Mouse (Mus musculus) forebrain, embryonic 13.5 days (tissue): Measurements from ENCODE around the gene Mitf. TPM values are rescaled to one million over a fixed set of nuclear protein-coding genes. Genes with fewer than 3 reads are reported as not detected.

Experiments
- ATAC-seq: fragments of 200-750 bp; cut with Nextera tagmentation; 2 replicates; pipeline ENCODE4 v1.8.0; 2017
- H3K27ac ChIP-seq: fragments of 300-500 bp; sonication (generic); 2 replicates; pipeline ENCODE4 v1.5.1; 2015; ENCODE audit warnings: inconsistent platforms, mild to moderate bottlenecking, moderate library complexity
- H3K27me3 ChIP-seq: fragments of 300-500 bp; sonication (generic); 2 replicates; pipeline ENCODE4 v1.6.1; 2015; ENCODE audit warnings: mild to moderate bottlenecking, inconsistent platforms
- H3K36me3 ChIP-seq: fragments of 300-500 bp; sonication (generic); 2 replicates; pipeline ENCODE4 v1.6.1; 2015; ENCODE audit warnings: mild to moderate bottlenecking, inconsistent platforms; ENCODE audit not compliant: poor library complexity, severe bottlenecking
- H3K4me1 ChIP-seq: fragments of 300-500 bp; sonication (generic); 2 replicates; pipeline ENCODE4 v1.6.1; 2015; ENCODE audit warnings: inconsistent platforms
- H3K4me2 ChIP-seq: fragments of 300-500 bp; sonication (generic); 2 replicates; pipeline ENCODE4 v1.6.1; 2015; ENCODE audit warnings: inconsistent platforms, mild to moderate bottlenecking, moderate library complexity
- H3K4me3 ChIP-seq: fragments of 300-500 bp; sonication (generic); 2 replicates; pipeline ENCODE4 v1.5.1; 2015; ENCODE audit warnings: mild to moderate bottlenecking, inconsistent platforms
- H3K9ac ChIP-seq: fragments of 300-500 bp; sonication (generic); 2 replicates; pipeline ENCODE4 v1.6.1; 2015; ENCODE audit warnings: mild to moderate bottlenecking, inconsistent platforms
- H3K9me3 ChIP-seq: fragments of 300-500 bp; sonication (generic); replicated peaks from 2 replicates; pipeline ENCODE4 v1.6.1; 2016; ENCODE audit warnings: inconsistent platforms
- WGBS: fragments of 180-500 bp; shearing (Covaris S2); methylation state at CpG from one replicate; pipeline ENCODE4 v1.1.7; 2015; 5-methylcytosine and 5-hydroxymethylcytosine counted together
- polyA plus RNA-seq: library from polyadenylated mRNA; unstranded; fragments of >200 nt; fragmentation: Nextera tagmentation; extraction: Ambion mirVana; gene quantifications from 2 replicates; pipeline ENCODE4 v1.2.1, GENCODE M21; 2015

Mitf gene
- polyA plus RNA-seq, 1 experiment from 2014 or later, result 1.0 TPM

GRCm38 (mm10) chr6:97866575-97866974 is 59.7 kb downstream of the Mitf start:
- H3K27ac ChIP-seq, result no peak overlapping the region
- H3K4me1 ChIP-seq, result no peaks in the 10 kb centered on the region
- 93% methylated on average over 7 of the region's 7 CpGs for WGBS
- no peak overlapping the region for H3K9ac ChIP-seq
- no peaks in the 10 kb centered on the region for H3K27me3 ChIP-seq
- no peak for ATAC-seq
- no peaks in the 10 kb centered on the region for H3K36me3 ChIP-seq
- H3K9me3 ChIP-seq, result no peaks in the 10 kb centered on the region
- H3K4me3 ChIP-seq, result no peak overlapping the region
- no peak overlapping the region for H3K4me2 ChIP-seq

- H3K36me3 ChIP-seq, result no peaks in the 10 kb centered on the region
- H3K9ac ChIP-seq, result no peak overlapping the region
- no peak overlapping the region for H3K27ac ChIP-seq
- no peaks in the 10 kb centered on the region for H3K9me3 ChIP-seq
- no peak overlapping the region for H3K4me2 ChIP-seq
- no peaks in the 10 kb centered on the region for H3K27me3 ChIP-seq
- no peak overlapping the region for H3K4me3 ChIP-seq
- 78% methylated on average over 1 of the region's 1 CpGs for WGBS
- H3K4me1 ChIP-seq, result no peaks in the 10 kb centered on the region
- ATAC-seq, result no peak
Measured at GRCm38 (mm10) chr6:97868005-97868404, 61.2 kb downstream of the Mitf start.

- no peak overlapping the region for H3K4me2 ChIP-seq
- no peaks in the 10 kb centered on the region for H3K27me3 ChIP-seq
- H3K9me3 ChIP-seq, result no peaks in the 10 kb centered on the region
- H3K27ac ChIP-seq, result no peak overlapping the region
- no peak overlapping the region for H3K4me3 ChIP-seq
- H3K9ac ChIP-seq, result no peak overlapping the region
- no peaks in the 10 kb centered on the region for H3K4me1 ChIP-seq
- no peak for ATAC-seq
- H3K36me3 ChIP-seq, result no peaks in the 10 kb centered on the region
- 87% methylated on average over 4 of the region's 4 CpGs for WGBS
Measured at GRCm38 (mm10) chr6:97869953-97870352, 63.1 kb downstream of the Mitf start.

- Histone ChIP-seq H3K27ac (no peak overlapping the region), H3K9ac (no peak overlapping the region), H3K9me3 (no peaks in the 10 kb centered on the region), H3K4me2 (no peak overlapping the region), H3K27me3 (no peaks in the 10 kb centered on the region), H3K4me3 (no peak overlapping the region), H3K36me3 (no peaks in the 10 kb centered on the region), H3K4me1 (no peaks in the 10 kb centered on the region)
- ATAC-seq, result no peak
- 87% methylated on average over 4 of the region's 4 CpGs for WGBS
Measured at GRCm38 (mm10) chr6:97871296-97872030, 64.6 kb downstream of the Mitf start.

- no peak for ATAC-seq
- WGBS, result 94% methylated on average over 2 of the region's 2 CpGs
- Histone ChIP-seq H3K4me2 (no peak overlapping the region), H3K9ac (no peak overlapping the region), H3K36me3 (no peaks in the 10 kb centered on the region), H3K9me3 (no peaks in the 10 kb centered on the region), H3K4me3 (no peak overlapping the region), H3K27me3 (no peaks in the 10 kb centered on the region), H3K4me1 (no peaks in the 10 kb centered on the region), H3K27ac (no peak overlapping the region)
Measured at GRCm38 (mm10) chr6:97873102-97873501, 66.2 kb downstream of the Mitf start.

- Histone ChIP-seq H3K36me3 (no peaks in the 10 kb centered on the region), H3K27me3 (no peaks in the 10 kb centered on the region), H3K9me3 (no peaks in the 10 kb centered on the region), H3K4me2 (no peak overlapping the region), H3K4me3 (no peak overlapping the region), H3K27ac (no peak overlapping the region), H3K9ac (no peak overlapping the region), H3K4me1 (no peaks in the 10 kb centered on the region)
- ATAC-seq, result no peak
- WGBS, result 89% methylated on average over 2 of the region's 2 CpGs
Measured at GRCm38 (mm10) chr6:97876990-97877389, 70.1 kb downstream of the Mitf start.

- no peak overlapping the region for H3K4me2 ChIP-seq
Measured at GRCm38 (mm10) chr6:97877492-97877891, 70.6 kb downstream of the Mitf start.

GRCm38 (mm10) chr6:97880363-97880762 is 73.5 kb downstream of the Mitf start:
- H3K4me3 ChIP-seq, result no peak overlapping the region
- H3K4me2 ChIP-seq, result no peak overlapping the region
- no peak overlapping the region for H3K27ac ChIP-seq
- no peak overlapping the region for H3K9ac ChIP-seq
- no peaks in the 10 kb centered on the region for H3K36me3 ChIP-seq
- ATAC-seq, result no peak
- no peaks in the 10 kb centered on the region for H3K27me3 ChIP-seq
- peaks cover 7% of the 10 kb centered on the region for H3K4me1 ChIP-seq
- 91% methylated on average over 5 of the region's 5 CpGs for WGBS
- no peaks in the 10 kb centered on the region for H3K9me3 ChIP-seq

More at GRCm38 (mm10) chr6:97877492-97877891, 70.6 kb downstream of the Mitf start:
- no peaks in the 10 kb centered on the region for H3K27me3 ChIP-seq
- ATAC-seq, result no peak
- H3K9ac ChIP-seq, result no peak overlapping the region
- H3K9me3 ChIP-seq, result no peaks in the 10 kb centered on the region
- no peak overlapping the region for H3K4me3 ChIP-seq
- no peaks in the 10 kb centered on the region for H3K36me3 ChIP-seq
- no peaks in the 10 kb centered on the region for H3K4me1 ChIP-seq
- H3K27ac ChIP-seq, result no peak overlapping the region
- WGBS, result 75% methylated on average over 6 of the region's 6 CpGs

- H3K4me2 ChIP-seq, result no peak overlapping the region
- no peak for ATAC-seq
- WGBS, result 61% methylated on average over 3 of the region's 3 CpGs
- no peak overlapping the region for H3K27ac ChIP-seq
- no peaks in the 10 kb centered on the region for H3K36me3 ChIP-seq
- H3K4me3 ChIP-seq, result no peak overlapping the region
- no peak overlapping the region for H3K9ac ChIP-seq
- peaks cover 7% of the 10 kb centered on the region for H3K4me1 ChIP-seq
- H3K27me3 ChIP-seq, result no peaks in the 10 kb centered on the region
- H3K9me3 ChIP-seq, result no peaks in the 10 kb centered on the region
Measured at GRCm38 (mm10) chr6:97881935-97882334, 75.1 kb downstream of the Mitf start.

- Histone ChIP-seq H3K27ac (no peak overlapping the region), H3K4me3 (no peak overlapping the region), H3K36me3 (no peaks in the 10 kb centered on the region), H3K9me3 (no peaks in the 10 kb centered on the region), H3K9ac (no peak overlapping the region), H3K27me3 (no peaks in the 10 kb centered on the region), H3K4me2 (no peak overlapping the region), H3K4me1 (peaks cover 7% of the 10 kb centered on the region)
- ATAC-seq, result no peak
- 77% methylated on average over 8 of the region's 8 CpGs for WGBS
Measured at GRCm38 (mm10) chr6:97882931-97883330, 76.1 kb downstream of the Mitf start.

- Histone ChIP-seq H3K4me3 (no peak overlapping the region), H3K27ac (no peak overlapping the region), H3K27me3 (no peaks in the 10 kb centered on the region), H3K4me2 (no peak overlapping the region), H3K9ac (no peak overlapping the region), H3K4me1 (peaks cover 7% of the 10 kb centered on the region), H3K36me3 (no peaks in the 10 kb centered on the region), H3K9me3 (no peaks in the 10 kb centered on the region)
- no peak; the same call in 1 of the 2 replicates for ATAC-seq
- 10% methylated on average over 2 of the region's 2 CpGs for WGBS
Measured at GRCm38 (mm10) chr6:97883496-97883895, 76.6 kb downstream of the Mitf start.

GRCm38 (mm10) chr6:97884971-97885370 is 78.1 kb downstream of the Mitf start:
- H3K4me1 ChIP-seq, result peaks cover 7% of the 10 kb centered on the region
- no peaks in the 10 kb centered on the region for H3K9me3 ChIP-seq
- H3K4me2 ChIP-seq, result no peak overlapping the region
- no peaks in the 10 kb centered on the region for H3K36me3 ChIP-seq
- no peaks in the 10 kb centered on the region for H3K27me3 ChIP-seq
- 95% methylated on average over 4 of the region's 4 CpGs for WGBS
- no peak for ATAC-seq
- H3K27ac ChIP-seq, result no peak overlapping the region
- no peak overlapping the region for H3K9ac ChIP-seq
- H3K4me3 ChIP-seq, result no peak overlapping the region

GRCm38 (mm10) chr6:97885606-97886005 is 78.8 kb downstream of the Mitf start:
- H3K27me3 ChIP-seq, result no peaks in the 10 kb centered on the region
- ATAC-seq, result no peak
- no peak overlapping the region for H3K4me3 ChIP-seq
- H3K4me2 ChIP-seq, result no peak overlapping the region
- H3K9ac ChIP-seq, result no peak overlapping the region
- no peak overlapping the region for H3K27ac ChIP-seq
- peaks cover 7% of the 10 kb centered on the region for H3K4me1 ChIP-seq
- no peaks in the 10 kb centered on the region for H3K36me3 ChIP-seq
- WGBS, result 80% methylated on average over 3 of the region's 3 CpGs
- no peaks in the 10 kb centered on the region for H3K9me3 ChIP-seq
